Mouse (Mus musculus): ENCODE data around the gene Gpcpd1. TPM values are rescaled to one million over a fixed set of nuclear protein-coding genes. Genes with fewer than 3 reads are reported as not detected.

Gene Gpcpd1
- 42.1 and 47.6 TPM in 2 replicates for polyA plus RNA-seq (2016; fragmentation: Nextera tagmentation; extraction: Ambion mirVana)

- Histone ChIP-seq H3K4me1 (replicated peaks) (peaks cover 30% of the 10 kb centered on the region), H3K36me3 (no peaks in the 10 kb centered on the region), H3K9me3 (replicated peaks) (no peaks in the 10 kb centered on the region), H3K4me3 (no peak within 1 kb of the TSS), H3K4me2 (no peak within 1 kb of the TSS), H3K27me3 (replicated peaks) (no peaks in the 10 kb centered on the region), H3K27ac (ENCODE audit: poor library complexity, severe bottlenecking) (no peak within 1 kb of the TSS), H3K9ac (no peak within 1 kb of the TSS)
- WGBS, result 88% methylated on average over 7 of the region's 7 CpGs
- no peak for ATAC-seq (ENCODE audit: insufficient number of reproducible peaks, low FRiP score)
These were observed at the start of gene Gpcpd1 for GRCm38 (mm10) chr2:132587240-132587779. Gene Gpcpd1, minus strand, starts transcription at chr2:132587729.

- H3K27ac ChIP-seq (ENCODE audit: poor library complexity, severe bottlenecking), result no peak overlapping the region
- no peak overlapping the region for H3K4me2 ChIP-seq
- no peaks in the 10 kb centered on the region for H3K27me3 ChIP-seq (replicated peaks)
- 77% methylated on average over 1 of the region's 1 CpGs for WGBS
- H3K9me3 ChIP-seq (replicated peaks), result no peaks in the 10 kb centered on the region
- H3K9ac ChIP-seq, result no peak overlapping the region
- no peak for ATAC-seq (ENCODE audit: insufficient number of reproducible peaks, low FRiP score)
- H3K4me3 ChIP-seq, result no peak overlapping the region
- H3K36me3 ChIP-seq, result no peaks in the 10 kb centered on the region
- peaks cover 7% of the 10 kb centered on the region for H3K4me1 ChIP-seq (replicated peaks)
These were observed 49.0 kb upstream of the Gpcpd1 start for GRCm38 (mm10) chr2:132636534-132636933.

- Histone ChIP-seq H3K27ac (ENCODE audit: poor library complexity, severe bottlenecking) (no peak overlapping the region), H3K36me3 (no peaks in the 10 kb centered on the region), H3K4me1 (replicated peaks) (no peaks in the 10 kb centered on the region), H3K4me3 (no peak overlapping the region), H3K9ac (no peak overlapping the region), H3K27me3 (replicated peaks) (no peaks in the 10 kb centered on the region), H3K4me2 (no peak overlapping the region), H3K9me3 (replicated peaks) (no peaks in the 10 kb centered on the region)
- ATAC-seq (ENCODE audit: insufficient number of reproducible peaks, low FRiP score), result no peak
- WGBS, result 84% methylated on average over 2 of the region's 2 CpGs
These were observed 41.1 kb upstream of the Gpcpd1 start for GRCm38 (mm10) chr2:132628626-132629025.

- WGBS, result 74% methylated on average over 1 of the region's 1 CpGs
These were observed 35.6 kb upstream of the Gpcpd1 start for GRCm38 (mm10) chr2:132623092-132623491.

GRCm38 (mm10) chr2:132617693-132618092 is 30.2 kb upstream of the Gpcpd1 start:
- peaks cover 5% of the 10 kb centered on the region; the same call in 1 of the 2 replicates for H3K4me1 ChIP-seq (replicated peaks)
- no peaks in the 10 kb centered on the region for H3K9me3 ChIP-seq (replicated peaks)
- ATAC-seq (ENCODE audit: insufficient number of reproducible peaks, low FRiP score), result no peak
- H3K27me3 ChIP-seq (replicated peaks), result no peaks in the 10 kb centered on the region
- no peaks in the 10 kb centered on the region for H3K36me3 ChIP-seq
- H3K4me2 ChIP-seq, result no peak overlapping the region
- H3K27ac ChIP-seq (ENCODE audit: poor library complexity, severe bottlenecking), result no peak overlapping the region
- WGBS, result 68% methylated on average over 3 of the region's 3 CpGs
- no peak overlapping the region for H3K4me3 ChIP-seq
- H3K9ac ChIP-seq, result no peak overlapping the region

More at GRCm38 (mm10) chr2:132623092-132623491, 35.6 kb upstream of the Gpcpd1 start:
- H3K4me3 ChIP-seq, result no peak overlapping the region
- H3K4me1 ChIP-seq (replicated peaks), result no peaks in the 10 kb centered on the region
- H3K4me2 ChIP-seq, result no peak overlapping the region
- no peaks in the 10 kb centered on the region for H3K36me3 ChIP-seq
- H3K9me3 ChIP-seq (replicated peaks), result no peaks in the 10 kb centered on the region
- no peaks in the 10 kb centered on the region for H3K27me3 ChIP-seq (replicated peaks)
- H3K9ac ChIP-seq, result no peak overlapping the region
- no peak overlapping the region for H3K27ac ChIP-seq (ENCODE audit: poor library complexity, severe bottlenecking)
- ATAC-seq (ENCODE audit: insufficient number of reproducible peaks, low FRiP score), result no peak

- Histone ChIP-seq H3K4me1 (replicated peaks) (peaks cover 5% of the 10 kb centered on the region; the same call in 1 of the 2 replicates), H3K9ac (no peak overlapping the region), H3K27me3 (replicated peaks) (no peaks in the 10 kb centered on the region), H3K36me3 (no peaks in the 10 kb centered on the region), H3K27ac (ENCODE audit: poor library complexity, severe bottlenecking) (no peak overlapping the region), H3K4me3 (no peak overlapping the region), H3K9me3 (replicated peaks) (peaks cover 6% of the 10 kb centered on the region; the same call in 1 of the 2 replicates), H3K4me2 (no peak overlapping the region)
- peak; percentile 84 for ATAC-seq (ENCODE audit: insufficient number of reproducible peaks, low FRiP score)
- WGBS, result 43% methylated on average over 5 of the region's 5 CpGs
These were observed 26.2 kb upstream of the Gpcpd1 start for GRCm38 (mm10) chr2:132613581-132614188.

- H3K4me2 ChIP-seq, result no peak overlapping the region
- no peak overlapping the region for H3K4me3 ChIP-seq
- no peaks in the 10 kb centered on the region for H3K27me3 ChIP-seq (replicated peaks)
- peaks cover 18% of the 10 kb centered on the region for H3K4me1 ChIP-seq (replicated peaks)
- 83% methylated on average over 4 of the region's 4 CpGs for WGBS
- peaks cover 6% of the 10 kb centered on the region; the same call in 1 of the 2 replicates for H3K9me3 ChIP-seq (replicated peaks)
- no peak overlapping the region for H3K9ac ChIP-seq
- no peak for ATAC-seq (ENCODE audit: insufficient number of reproducible peaks, low FRiP score)
- no peaks in the 10 kb centered on the region for H3K36me3 ChIP-seq
- H3K27ac ChIP-seq (ENCODE audit: poor library complexity, severe bottlenecking), result no peak overlapping the region
These were observed 24.2 kb upstream of the Gpcpd1 start for GRCm38 (mm10) chr2:132611551-132612233.

- Histone ChIP-seq H3K9me3 (replicated peaks) (peaks cover 6% of the 10 kb centered on the region; the same call in 1 of the 2 replicates), H3K27me3 (replicated peaks) (no peaks in the 10 kb centered on the region), H3K27ac (ENCODE audit: poor library complexity, severe bottlenecking) (peak overlapping the region; percentile 60; the same call in 1 of the 2 replicates), H3K4me2 (peak overlapping the region; percentile 8), H3K4me1 (replicated peaks) (peaks cover 16% of the 10 kb centered on the region), H3K9ac (peak overlapping the region; percentile 1; the same call in 1 of the 2 replicates), H3K4me3 (no peak overlapping the region), H3K36me3 (no peaks in the 10 kb centered on the region)
- WGBS, result 35% methylated on average over 10 of the region's 10 CpGs
- no peak for ATAC-seq (ENCODE audit: insufficient number of reproducible peaks, low FRiP score)
These were observed 19.9 kb upstream of the Gpcpd1 start for GRCm38 (mm10) chr2:132607141-132608093.

- Histone ChIP-seq H3K4me2 (no peak overlapping the region), H3K9me3 (replicated peaks) (peaks cover 6% of the 10 kb centered on the region; the same call in 1 of the 2 replicates), H3K4me3 (no peak overlapping the region), H3K36me3 (no peaks in the 10 kb centered on the region), H3K9ac (no peak overlapping the region), H3K4me1 (replicated peaks) (peaks cover 25% of the 10 kb centered on the region), H3K27ac (ENCODE audit: poor library complexity, severe bottlenecking) (no peak overlapping the region), H3K27me3 (replicated peaks) (no peaks in the 10 kb centered on the region)
- ATAC-seq (ENCODE audit: insufficient number of reproducible peaks, low FRiP score), result no peak
- 70% methylated on average over 5 of the region's 5 CpGs for WGBS
These were observed 18.4 kb upstream of the Gpcpd1 start for GRCm38 (mm10) chr2:132605795-132606563.

GRCm38 (mm10) chr2:132604922-132605321 is 17.4 kb upstream of the Gpcpd1 start:
- Histone ChIP-seq H3K4me2 (no peak overlapping the region), H3K27ac (ENCODE audit: poor library complexity, severe bottlenecking) (no peak overlapping the region), H3K4me3 (no peak overlapping the region), H3K9ac (no peak overlapping the region), H3K4me1 (replicated peaks) (peaks cover 25% of the 10 kb centered on the region), H3K27me3 (replicated peaks) (no peaks in the 10 kb centered on the region), H3K36me3 (no peaks in the 10 kb centered on the region), H3K9me3 (replicated peaks) (0 out of 2 replicates have a peak, but pooled peaks cover 2% of the 10 kb centered on the region)
- ATAC-seq (ENCODE audit: insufficient number of reproducible peaks, low FRiP score), result no peak
- WGBS, result 76% methylated on average over 4 of the region's 4 CpGs
